In the genomic region with DNA sequence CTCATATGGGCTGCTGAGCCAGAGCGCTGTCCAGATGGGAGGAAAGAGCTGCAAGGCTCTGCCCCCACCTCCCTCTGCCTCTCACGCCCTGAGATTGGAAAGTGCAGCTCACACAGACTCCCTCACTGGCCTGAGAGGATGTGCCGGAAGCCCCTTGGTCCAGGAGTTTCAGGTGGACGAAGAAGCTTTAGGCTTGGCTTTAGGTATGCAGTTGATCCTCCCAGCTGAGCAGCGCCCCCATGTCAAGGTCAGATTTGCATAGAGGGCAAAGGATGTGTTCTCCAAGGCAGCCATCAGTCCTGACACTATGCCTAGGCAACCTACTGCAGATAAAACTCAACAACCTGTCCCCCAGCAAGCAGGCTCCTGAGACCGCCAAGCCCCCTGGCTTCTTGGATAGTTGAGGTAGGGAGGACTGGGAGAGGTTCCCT, we compare ENCODE assay signal across 9 mouse cellular contexts. TPM values are rescaled to one million over a fixed set of nuclear protein-coding genes. Genes with fewer than 3 reads are reported as not detected.
A peak's percentile ranks its signal among the peaks of the same experiment; 100 is the strongest.
DNase-seq lines count a peak whose midpoint lies in the region; ATAC-seq and TF ChIP-seq lines count a peak whose summit lies in the region.
"Had no signal": no experiment of that assay in that cellular context is flagged by ENCODE, and none has a peak within 500 bp of the region (broad histone marks: within the 10 kb centered on the region; RNA-seq: fewer than 3 reads in every experiment).

No protein-coding gene starts in this region.

- H3K36me3 ChIP-seq in kidney, embryonic 14.5 days (ENCODE audit: control insufficient read depth, insufficient read depth, low read length), result peaks cover 3% of the 10 kb centered on the region; the same call in 1 of the 2 replicates
- H3K36me3 ChIP-seq in myocyte (ENCODE audit: control insufficient read depth, insufficient read depth), result peaks cover 15% of the 10 kb centered on the region

- H3K4me3 ChIP-seq in layer of hippocampus, adult 2 months, result peak overlapping the region; percentile 79
- peak overlapping the region; percentile 12; the same call in 1 of the 2 replicates for H3K4me3 ChIP-seq in kidney, embryonic 14.5 days (ENCODE audit: low read length)
- peak overlapping the region; percentile 50 for H3K4me3 ChIP-seq in myocyte

- TF ChIP-seq POLR2A in myocyte (IDR thresholded peaks at IDR 0.05; ENCODE audit: insufficient read length, low read depth), result no peak

- H3K4me1 ChIP-seq in kidney, embryonic 14.5 days (ENCODE audit: control insufficient read depth, insufficient read depth, low read length), result peaks cover 29% of the 10 kb centered on the region; the same call in 1 of the 2 replicates

- H3K27ac ChIP-seq in layer of hippocampus, adult 2 months, result peak overlapping the region; percentile 96
- peak overlapping the region; percentile 10; the same call in 1 of the 2 replicates for H3K27ac ChIP-seq in kidney, embryonic 14.5 days (ENCODE audit: low read depth, low read length)

- DNase-seq in layer of hippocampus, adult 2 months (ENCODE audit: low spot score in 2 of 2), result no peak
- no peak for DNase-seq in layer of hippocampus, adult 11-12 months (ENCODE audit: low spot score)
- peak; percentile 97 for DNase-seq in heart, adult 11 months
- DNase-seq in right cerebral cortex, postnatal 4 days, result no peak

- peak overlapping the region; percentile 97; the same call in 1 of the 2 replicates for H3K4me2 ChIP-seq in kidney, embryonic 14.5 days (replicated peaks; ENCODE audit: low read depth, low read length)
- H3K4me2 ChIP-seq in myocyte (ENCODE audit: low read depth), result peak overlapping the region; percentile 92

- H3K79me2 ChIP-seq in myocyte (ENCODE audit: control insufficient read depth, insufficient read depth), result peaks cover 12% of the 10 kb centered on the region

- H3K27me3 ChIP-seq in kidney, embryonic 14.5 days (ENCODE audit: control insufficient read depth, insufficient read depth, low read length), result peaks cover 4% of the 10 kb centered on the region; the same call in 1 of the 2 replicates
- H3K27me3 ChIP-seq in myocyte (ENCODE audit: control insufficient read depth, insufficient read depth, insufficient read length), result peaks cover 6% of the 10 kb centered on the region

- no peaks in the 10 kb centered on the region for H3K9me3 ChIP-seq in kidney, embryonic 14.5 days (ENCODE audit: control insufficient read depth, low read length)

- WGBS in kidney, embryonic 14.5 days, result 61% methylated on average over 6 of the region's 6 CpGs

- H3K9ac ChIP-seq in kidney, embryonic 14.5 days (ENCODE audit: low read depth, low read length), result no peak overlapping the region

- ATAC-seq in kidney, embryonic 14.5 days (ENCODE audit: low FRiP score, low TSS enrichment), result no peak
- no peak for ATAC-seq in activated CD4-positive, CD25-positive, alpha-beta regulatory T cell, adult 4 months
- no peak for ATAC-seq in erythroblast, adult 5-6 weeks (replicated peaks; ENCODE audit: low FRiP score, poor library complexity, severe bottlenecking)

- H3ac ChIP-seq in myocyte (ENCODE audit: control insufficient read depth, insufficient read length), result no peak overlapping the region

- TF ChIP-seq CTCF in layer of hippocampus, adult 2 months (conservative IDR thresholded peaks at IDR 0.05), result no peak

TF ChIP-seq in myocyte, 11 proteins besides CTCF, POLR2A, EP300 and RAD21:
- TF ChIP-seq TCF3 (IDR thresholded peaks at IDR 0.05; ENCODE audit: insufficient read length, low read depth) (no peak), E2F4 (IDR thresholded peaks at IDR 0.05; ENCODE audit: insufficient read depth) (no peak), MAX (IDR thresholded peaks at IDR 0.05; ENCODE audit: low read depth) (no peak), SRF (IDR thresholded peaks at IDR 0.05; ENCODE audit: control insufficient read depth, insufficient read length, low read depth) (no peak)

RNA-seq across cellular contexts. Expression of a gene that starts 1.1 kb away (rescaled TPM):
- not detected for total RNA-seq in layer of hippocampus, adult 2 months (2021)
- polyA plus RNA-seq in kidney, embryonic 14.5 days (2014; fragmentation: Nextera tagmentation; extraction: Ambion mirVana), result not detected in 2 replicates
- polyA plus RNA-seq in myocyte (2012; fragmentation: generic; extraction: Trizol), result not detected
- not detected for polyA plus RNA-seq in activated CD4-positive, CD25-positive, alpha-beta regulatory T cell, adult 4 months (2017; shearing (Covaris generic))
- not detected in 2 replicates for total RNA-seq in erythroblast, adult 5-6 weeks (2015; ENCODE audit: low replicate concordance)
- total RNA-seq in erythroblast, adult 5-6 weeks (2017; ENCODE audit: low replicate concordance), result not detected in 2 replicates
- total RNA-seq: left cerebral cortex, postnatal 25 days had no signal

RNA-seq across cellular contexts. Expression of a gene that starts 3.8 kb away (rescaled TPM):
- 100 to 1,000 TPM; 149 to 155 TPM for total RNA-seq in layer of hippocampus, adult 2 months (2021)
- 23.3 and 25.3 TPM in 2 replicates for polyA plus RNA-seq in kidney, embryonic 14.5 days (2014; fragmentation: Nextera tagmentation; extraction: Ambion mirVana)
- 81.1 TPM for polyA plus RNA-seq in myocyte (2012; fragmentation: generic; extraction: Trizol)
- 1 to 10 TPM; 1.3 to 1.9 TPM for polyA plus RNA-seq in activated CD4-positive, CD25-positive, alpha-beta regulatory T cell, adult 4 months (2017; shearing (Covaris generic))
- 1.9 and 5.0 TPM in 2 replicates for total RNA-seq in erythroblast, adult 5-6 weeks (2015; ENCODE audit: low replicate concordance)
- total RNA-seq in erythroblast, adult 5-6 weeks (2017; ENCODE audit: low replicate concordance), result 1.5 and 3.1 TPM in 2 replicates

RNA-seq across cellular contexts. Expression of a gene that starts 16.2 kb away (rescaled TPM):
- not detected for total RNA-seq in layer of hippocampus, adult 2 months (2021)
- polyA plus RNA-seq in kidney, embryonic 14.5 days (2014; fragmentation: Nextera tagmentation; extraction: Ambion mirVana), result 0.09 and 0.73 TPM in 2 replicates
- 0.25 TPM for polyA plus RNA-seq in myocyte (2012; fragmentation: generic; extraction: Trizol)
- polyA plus RNA-seq in activated CD4-positive, CD25-positive, alpha-beta regulatory T cell, adult 4 months (2017; shearing (Covaris generic)), result not detected
- total RNA-seq in erythroblast, adult 5-6 weeks (2015; ENCODE audit: low replicate concordance), result not detected in 2 replicates
- not detected in 2 replicates for total RNA-seq in erythroblast, adult 5-6 weeks (2017; ENCODE audit: low replicate concordance)
- total RNA-seq: left cerebral cortex, postnatal 25 days had no signal

RNA-seq across cellular contexts. Expression of a gene that starts 45.3 kb away (rescaled TPM):
- total RNA-seq in layer of hippocampus, adult 2 months (2021), result 10 to 100 TPM; 88.3 to 94.4 TPM
- polyA plus RNA-seq in kidney, embryonic 14.5 days (2014; fragmentation: Nextera tagmentation; extraction: Ambion mirVana), result 5.1 and 8.4 TPM in 2 replicates
- polyA plus RNA-seq in myocyte (2012; fragmentation: generic; extraction: Trizol), result 2.1 TPM
- polyA plus RNA-seq in activated CD4-positive, CD25-positive, alpha-beta regulatory T cell, adult 4 months (2017; shearing (Covaris generic)), result under 1 TPM in 1 of 2 experiments, not detected in 1; 0.36 TPM
- 0.84 TPM in 1 of 2 replicates, not detected in the other for total RNA-seq in erythroblast, adult 5-6 weeks (2015; ENCODE audit: low replicate concordance)
- total RNA-seq in erythroblast, adult 5-6 weeks (2017; ENCODE audit: low replicate concordance), result 0.14 TPM in 1 of 2 replicates, not detected in the other

RNA-seq across cellular contexts. Expression of a gene that starts 58.3 kb away (rescaled TPM):
- total RNA-seq in layer of hippocampus, adult 2 months (2021), result not detected
- 0.38 and 0.43 TPM in 2 replicates for polyA plus RNA-seq in kidney, embryonic 14.5 days (2014; fragmentation: Nextera tagmentation; extraction: Ambion mirVana)
- not detected for polyA plus RNA-seq in myocyte (2012; fragmentation: generic; extraction: Trizol)
- under 1 TPM in 1 of 2 experiments, not detected in 1; 0.13 TPM for polyA plus RNA-seq in activated CD4-positive, CD25-positive, alpha-beta regulatory T cell, adult 4 months (2017; shearing (Covaris generic))
- total RNA-seq in erythroblast, adult 5-6 weeks (2015; ENCODE audit: low replicate concordance), result 2.1 and 7.1 TPM in 2 replicates
- total RNA-seq in erythroblast, adult 5-6 weeks (2017; ENCODE audit: low replicate concordance), result 0.42 and 0.77 TPM in 2 replicates
- total RNA-seq: left cerebral cortex, postnatal 25 days had no signal

Comparison
In these comparisons a context has a peak if more than half of its experiments do, and no peak if none do; other contexts are left out.
1. H3K4me3 ChIP-seq: peak in every context shown above with its lines; median percentile 79 in layer of hippocampus, adult 2 months; 50 in myocyte; 12 in kidney, embryonic 14.5 days.